Mouse (Mus musculus): ENCODE results near the gene Synpo2.
A peak's percentile ranks its signal among the peaks of the same experiment; 100 is the strongest.
"Not testable (repeated sequence)": the region's sequence is repeated elsewhere in the genome, so short reads cannot be mapped to it uniquely, and the experiment has no call there.

Synpo2 gene

GRCm38 (mm10) chr3:123128781-123129180 is 107.2 kb downstream of the Synpo2 start:
- peak; percentile 73 for DNase-seq

DNA sequence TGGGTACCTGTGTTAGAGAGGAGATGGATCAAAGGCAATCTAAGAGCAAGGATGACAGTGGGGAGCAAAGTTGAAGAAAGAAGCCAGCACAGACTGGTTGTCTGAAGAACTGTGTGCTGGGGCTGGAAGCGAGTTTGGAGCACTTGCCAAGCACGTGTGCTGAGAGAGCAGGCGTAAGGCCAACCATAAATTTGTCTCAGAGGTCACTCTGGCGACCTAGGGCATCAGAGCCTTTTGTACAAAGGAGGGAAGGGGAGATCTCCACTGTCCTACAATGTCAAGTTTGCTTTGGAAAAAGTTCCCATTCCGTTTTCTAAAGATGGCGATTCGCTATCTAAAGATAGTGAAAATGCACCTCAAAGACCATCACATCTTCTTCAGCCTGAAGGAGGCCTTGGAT is 107.9 kb downstream of the Synpo2 start:
- DNase-seq, result no peak

DNA sequence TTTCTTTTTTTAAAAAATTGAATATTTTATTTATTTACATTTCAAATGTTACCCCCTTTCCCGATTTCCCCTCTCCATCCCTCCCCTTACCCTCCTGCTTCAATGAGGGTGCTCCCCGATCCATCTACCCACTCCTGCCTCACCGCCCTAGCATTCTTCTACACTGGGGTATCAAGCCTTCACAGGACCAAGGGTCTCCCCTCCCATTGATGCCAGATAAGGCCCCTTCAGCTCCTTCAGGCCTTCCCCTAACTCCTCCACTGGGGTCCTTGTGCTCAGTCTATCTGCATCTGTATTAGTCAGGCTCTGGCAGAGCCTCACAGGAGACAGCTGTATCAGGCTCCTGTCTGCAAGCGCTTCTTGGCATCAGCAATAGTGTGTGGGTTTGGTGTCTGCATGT is 109.2 kb downstream of the Synpo2 start:
- DNase-seq, result not testable (repeated sequence)

DNA sequence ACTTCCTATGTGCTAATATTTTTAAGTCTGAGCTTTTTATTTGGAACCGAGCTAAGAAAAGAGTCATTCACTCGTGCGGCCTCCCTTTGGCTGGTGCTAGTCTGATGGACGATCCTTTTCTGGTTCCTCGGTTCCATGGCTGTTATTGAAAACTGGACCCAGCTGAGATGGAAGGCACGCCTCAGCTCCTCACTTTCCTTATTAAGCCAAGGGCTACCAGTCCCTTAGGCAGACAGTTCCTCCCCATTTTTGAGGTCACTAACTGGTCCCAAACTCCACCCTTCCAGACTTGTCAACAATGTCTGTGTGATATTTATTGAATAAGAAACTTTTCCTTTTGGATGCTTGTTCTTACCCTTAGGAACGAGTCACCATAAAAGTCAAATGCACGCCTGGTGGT is 112.1 kb downstream of the Synpo2 start:
- no peak for DNase-seq

DNA sequence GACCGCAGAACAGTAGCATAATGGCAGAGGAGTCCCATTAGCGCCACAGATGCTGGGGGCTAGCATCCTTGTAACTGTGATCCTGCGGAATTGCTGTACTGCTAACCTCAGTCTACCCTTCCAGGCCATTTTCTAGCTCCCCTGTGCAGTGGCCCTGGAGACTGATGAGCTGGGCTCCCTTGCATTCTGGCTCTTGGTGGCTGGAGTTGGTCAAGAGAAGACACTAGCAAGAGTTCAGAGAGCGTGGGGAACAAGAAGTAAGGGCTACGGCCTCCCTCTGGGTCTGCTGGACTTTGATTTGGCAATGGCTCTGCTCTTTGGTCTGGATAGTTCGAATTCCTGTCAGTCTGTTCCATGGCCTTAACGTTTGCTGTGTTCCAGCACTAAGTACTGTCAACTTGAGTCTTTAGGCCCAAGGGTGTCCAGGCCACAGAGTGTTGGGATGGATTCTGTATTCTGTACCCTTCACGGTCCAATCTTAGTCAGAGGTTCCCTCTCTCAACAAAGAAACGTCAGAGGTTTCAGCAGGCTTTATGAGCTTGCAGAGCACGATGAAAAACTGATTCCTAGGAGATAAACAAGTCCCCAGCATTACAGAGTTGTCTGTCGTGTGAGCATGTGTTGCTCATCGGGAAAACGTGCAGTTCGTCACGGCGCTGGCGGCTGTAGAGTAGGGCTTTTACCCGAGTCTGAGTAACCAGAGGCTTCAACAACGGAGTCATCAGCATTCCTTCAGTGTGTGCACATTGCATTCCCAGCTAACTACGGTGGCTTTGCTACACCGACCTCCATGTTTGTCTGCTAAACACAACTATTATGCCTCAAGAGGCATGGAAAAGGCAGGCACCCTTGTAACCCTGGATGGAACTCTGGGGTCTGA is 113.6 kb downstream of the Synpo2 start:
- DNase-seq, result no peak

DNA sequence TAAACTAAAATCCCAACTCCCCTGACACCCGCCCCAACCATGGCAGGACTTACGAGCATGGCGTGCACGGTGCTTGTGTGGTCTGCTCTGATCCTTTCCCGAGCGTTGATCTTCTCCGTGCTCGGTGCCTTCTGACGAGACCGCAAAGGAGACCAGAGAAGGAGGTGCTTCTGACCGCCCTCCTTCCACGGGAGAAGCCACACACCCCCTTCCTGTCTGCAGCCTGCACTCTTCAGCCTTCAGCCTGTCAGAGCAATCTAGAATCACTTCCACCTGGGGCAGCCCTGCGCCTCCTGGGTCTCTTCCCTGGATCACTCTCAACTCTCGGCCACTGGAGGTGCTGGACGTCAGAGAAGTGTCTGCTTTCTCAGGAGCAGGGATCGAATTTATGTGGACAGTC is 119.0 kb downstream of the Synpo2 start:
- DNase-seq, result no peak

DNA sequence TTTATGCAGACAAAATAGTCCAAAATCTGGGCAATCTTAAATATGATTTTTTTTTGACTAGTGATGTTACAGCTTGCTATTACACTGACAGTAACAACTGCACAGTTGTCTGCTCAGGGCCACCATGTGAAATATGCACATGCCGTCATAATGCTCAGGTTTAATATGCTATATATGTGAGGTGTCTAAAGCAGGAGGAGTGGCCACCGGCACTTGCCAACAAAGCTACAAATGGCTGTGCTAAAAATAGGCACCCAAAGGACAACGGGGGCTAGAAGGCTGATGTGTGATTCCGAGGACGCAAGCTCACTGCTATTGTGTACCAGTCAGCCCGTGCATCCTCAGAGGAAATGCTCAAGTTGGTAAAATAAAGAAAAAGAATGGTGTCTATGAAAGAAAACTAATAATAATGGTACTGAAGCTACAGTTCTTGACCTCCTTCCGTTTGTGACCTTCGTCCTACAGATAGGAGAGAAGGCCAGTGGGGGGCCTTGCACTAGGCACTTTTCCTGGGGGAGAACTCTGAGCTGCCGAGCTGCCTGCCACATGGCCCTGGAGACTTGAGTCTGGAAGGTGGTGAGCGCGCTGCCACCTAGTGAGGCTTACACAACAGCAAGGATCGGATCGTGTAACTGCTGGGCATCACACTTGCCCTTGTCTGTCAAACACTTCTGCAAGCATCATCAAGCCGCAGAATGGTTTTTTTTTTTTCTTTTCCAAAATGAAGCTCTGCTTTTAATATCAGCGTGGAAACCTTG is 120.0 kb downstream of the Synpo2 start:
- no peak for DNase-seq

- no peak for DNase-seq
These were observed 121.8 kb downstream of the Synpo2 start for GRCm38 (mm10) chr3:123114001-123114635.

- DNase-seq, result no peak
These were observed 123.2 kb downstream of the Synpo2 start for GRCm38 (mm10) chr3:123112781-123113180.

GRCm38 (mm10) chr3:123111071-123111711 is 124.8 kb downstream of the Synpo2 start:
- DNase-seq, result no peak

GRCm38 (mm10) chr3:123107830-123108549 is 128.0 kb downstream of the Synpo2 start:
- DNase-seq, result peak; percentile 59

- no peak for DNase-seq
These were observed 131.6 kb downstream of the Synpo2 start for GRCm38 (mm10) chr3:123104325-123104724.

DNA sequence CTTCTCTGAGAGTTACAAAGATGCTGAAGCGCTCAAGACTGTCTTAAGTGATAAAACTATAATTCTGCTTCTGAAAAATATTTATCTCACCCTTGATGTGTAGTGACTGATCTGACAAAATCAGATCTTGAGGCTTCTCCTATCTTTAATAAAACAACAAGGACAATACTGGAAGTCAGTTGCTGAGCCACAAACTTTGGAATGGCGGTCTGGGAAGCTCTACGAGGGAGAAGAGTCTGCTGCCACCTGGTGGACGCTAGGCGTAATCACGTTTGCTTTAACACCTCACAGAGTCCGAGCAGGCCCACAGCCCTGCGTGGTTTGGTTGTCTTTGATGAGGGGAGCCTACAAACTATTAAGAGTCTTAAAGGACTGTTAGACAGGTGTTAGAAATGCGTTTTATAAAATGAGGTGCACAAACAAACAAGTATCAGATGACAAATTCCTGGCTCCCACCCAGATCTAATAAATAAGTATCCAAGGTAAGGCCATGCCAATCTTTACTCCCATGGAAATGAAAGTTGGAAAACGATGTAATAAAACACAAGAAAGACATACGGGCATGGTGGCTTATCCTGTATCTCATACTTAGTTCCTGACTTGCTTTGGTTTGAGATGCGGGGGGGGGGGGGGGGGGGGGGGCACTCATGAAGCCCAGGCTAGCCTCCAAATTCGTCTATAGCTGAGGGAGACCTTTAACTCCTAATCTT is 132.6 kb downstream of the Synpo2 start:
- peak; percentile 80 for DNase-seq

DNA sequence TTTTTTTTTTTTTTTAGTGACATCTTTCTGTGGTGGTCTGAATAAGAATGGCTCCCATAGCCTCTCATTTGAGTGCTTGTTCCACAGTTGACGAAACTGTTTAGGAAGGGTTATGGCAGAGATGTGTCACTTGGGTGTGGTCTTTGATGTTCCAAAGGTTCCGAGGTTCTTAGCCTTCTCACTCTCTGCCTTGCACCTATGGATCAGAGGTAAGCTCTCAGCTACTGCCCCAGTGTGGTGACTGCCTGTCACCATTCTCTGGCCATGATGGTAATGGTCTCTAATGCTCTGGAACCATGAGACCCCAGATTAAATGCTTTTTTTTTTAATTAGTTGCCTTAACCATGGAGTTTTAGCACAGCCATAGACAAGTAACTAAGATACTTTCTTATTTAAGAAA is 134.2 kb downstream of the Synpo2 start:
- no peak for DNase-seq

DNA sequence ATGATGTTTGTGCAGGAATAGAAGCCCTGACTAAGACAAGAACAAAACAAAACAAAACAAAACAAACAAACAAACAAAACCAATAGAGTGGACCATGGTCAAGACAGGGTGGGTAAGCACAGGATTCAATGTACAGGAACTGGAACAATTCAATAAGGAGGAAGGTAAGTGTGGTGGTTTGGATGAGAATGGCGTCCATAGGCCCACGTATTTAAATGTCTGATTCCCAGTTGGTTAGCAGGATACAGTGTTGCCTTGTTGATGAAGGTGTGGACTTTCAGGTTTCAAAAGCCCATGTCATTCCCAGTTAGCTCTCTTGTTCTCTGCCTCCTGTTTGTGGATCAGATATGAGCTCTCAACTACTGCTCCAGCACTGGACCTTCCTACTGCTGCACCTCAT is 140.8 kb downstream of the Synpo2 start:
- DNase-seq, result no peak

GRCm38 (mm10) chr3:123093640-123094361 is 142.1 kb downstream of the Synpo2 start:
- no peak for DNase-seq

DNA sequence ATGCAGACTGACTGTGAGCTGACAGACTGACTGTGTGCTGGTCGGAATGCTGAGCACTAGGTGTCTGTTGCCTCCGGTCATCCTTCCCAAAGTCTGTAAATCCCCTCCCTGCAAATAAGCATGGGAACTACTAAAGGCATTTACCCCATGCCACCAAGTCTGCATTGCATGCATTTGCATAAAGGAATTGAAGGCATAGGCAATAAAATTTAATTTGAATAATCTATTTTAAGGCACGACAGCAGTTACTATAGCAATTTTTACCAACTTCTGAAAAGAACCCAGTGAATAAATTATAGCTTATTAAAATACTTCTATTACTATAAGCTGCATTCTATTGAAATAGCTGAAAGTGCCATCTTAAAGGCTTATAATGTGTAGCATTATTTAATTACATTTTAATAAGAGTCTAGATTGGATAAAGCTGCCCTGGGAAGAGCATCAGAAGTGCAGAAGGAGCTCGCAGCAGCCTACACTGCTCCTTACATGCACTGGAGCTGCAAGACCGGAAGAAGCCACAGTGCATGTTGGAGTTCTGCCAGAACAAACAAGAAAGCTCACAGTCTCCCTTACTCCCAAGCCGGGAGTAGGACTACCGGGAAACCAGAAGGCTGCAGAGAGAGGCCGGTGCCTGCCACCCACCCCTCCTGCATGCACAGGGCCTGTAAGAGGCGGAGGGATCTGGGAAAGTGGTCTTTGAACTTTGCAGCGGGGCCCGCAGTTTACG is 142.9 kb downstream of the Synpo2 start:
- peak; percentile 53 for DNase-seq

DNA sequence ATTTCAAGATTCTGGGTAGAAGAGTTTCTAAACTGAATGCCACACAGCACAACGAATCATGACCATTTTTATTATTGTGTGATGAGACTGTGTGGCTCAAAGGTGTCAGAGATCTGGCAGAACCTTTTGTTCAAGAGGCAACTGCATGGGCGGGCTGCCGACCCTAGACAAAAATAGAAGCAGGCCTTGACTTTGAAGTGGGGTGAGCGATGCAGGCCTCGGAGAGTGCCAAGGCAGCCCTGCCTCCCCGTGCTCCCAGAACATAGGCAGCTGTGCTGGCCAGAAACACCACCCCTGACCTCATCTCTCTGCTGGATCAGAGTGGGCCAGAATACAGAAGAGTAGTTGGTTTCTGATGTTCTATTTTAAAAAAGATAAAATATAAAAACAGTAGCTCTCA is 143.5 kb downstream of the Synpo2 start:
- DNase-seq, result peak; percentile 88

DNA sequence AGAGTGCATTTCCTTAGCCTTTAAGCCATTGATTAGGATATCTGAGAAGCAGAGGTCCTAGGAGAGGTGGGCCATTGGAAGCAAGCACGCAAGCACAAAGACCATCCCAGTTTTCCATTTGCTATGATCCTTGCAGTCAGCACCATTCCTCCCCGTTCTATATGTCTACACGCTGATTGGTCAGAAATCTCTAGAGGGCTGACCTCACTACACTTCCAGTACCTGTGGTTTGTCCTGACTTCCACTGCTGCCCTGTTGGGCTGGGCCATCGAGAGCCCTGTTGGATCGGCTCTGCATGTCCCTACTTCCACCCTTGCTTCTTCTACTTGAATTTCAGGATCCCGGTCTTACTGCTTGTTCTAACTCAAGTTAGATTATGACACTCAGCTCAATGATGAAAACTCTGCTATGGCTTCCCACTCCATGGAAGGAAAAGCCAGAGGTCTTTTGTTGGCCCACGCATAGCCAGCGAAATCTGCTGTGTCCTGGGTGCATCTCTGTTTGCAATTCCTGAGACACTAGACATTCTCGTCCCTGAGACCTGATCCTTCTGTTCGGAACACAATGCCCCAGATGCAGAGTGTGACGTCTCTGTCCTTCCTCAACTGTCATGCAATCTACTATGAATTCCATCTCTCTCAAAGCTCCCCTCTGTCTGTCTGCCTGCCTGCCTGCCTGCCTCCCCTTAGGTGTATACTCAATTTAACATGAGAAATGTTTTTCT is 146.5 kb downstream of the Synpo2 start:
- no peak for DNase-seq

GRCm38 (mm10) chr3:123088284-123088683 is 147.7 kb downstream of the Synpo2 start:
- DNase-seq, result no peak

All from lung, postnatal 10 days (tissue).